7 mouse cellular contexts compared by ENCODE assay signal in genomic region chr4:136199562-136200292, GRCm38 (mm10). TPM values are rescaled to one million over a fixed set of nuclear protein-coding genes. Genes with fewer than 3 reads are reported as not detected.
DNase-seq lines count a peak whose midpoint lies in the region; ATAC-seq lines count a peak whose summit lies in the region.

No protein-coding gene starts in this region.

- no peaks in the 10 kb centered on the region for H3K9me3 ChIP-seq in embryonic facial prominence, embryonic 10.5 days
- H3K9me3 ChIP-seq in liver, embryonic 13.5 days (replicated peaks), result no peaks in the 10 kb centered on the region

- WGBS in embryonic facial prominence, embryonic 10.5 days, result 33% methylated on average over 9 of the region's 9 CpGs
- WGBS in liver, embryonic 13.5 days (ENCODE audit: insufficient replicate concordance), result 28% methylated on average over 9 of the region's 9 CpGs

- H3K4me1 ChIP-seq in embryonic facial prominence, embryonic 10.5 days, result peaks cover 18% of the 10 kb centered on the region
- peaks cover 30% of the 10 kb centered on the region for H3K4me1 ChIP-seq in liver, embryonic 13.5 days (replicated peaks)

- peak; percentile 42 to 53 for DNase-seq in left cerebral cortex, adult 18-20 months (ENCODE audit: low spot score in 2 of 2)
- no peak for DNase-seq in left cerebral cortex, postnatal 36 days (ENCODE audit: low spot score in 2 of 2)
- DNase-seq in CD8-positive naive resting alpha-beta T cell, adult 2 months (ENCODE audit: low read depth in 2 of 2, low spot score in 2 of 2), result peak; percentile 40 to 45
- peak; percentile 81 for DNase-seq in NIH3T3 (ENCODE audit: low read depth)
- peak; percentile 57 for DNase-seq in embryonic facial prominence, embryonic 10.5 days (ENCODE audit: low spot score)
- no peak for DNase-seq in liver, embryonic 13.5 days
- peak; percentile 84 for DNase-seq in splenic B cell, adult 2 months (ENCODE audit: low read depth, low spot score)

- intact Hi-C loops in left cerebral cortex, postnatal 36 days (cut with DNase I), result loop anchor here (1.0 to 5.0 kb wide), 2 partner anchors 36 to 43 kb away; no protein-coding TSS in a partner anchor

- peaks cover 11% of the 10 kb centered on the region for H3K36me3 ChIP-seq in embryonic facial prominence, embryonic 10.5 days (replicated peaks)
- peaks cover 18% of the 10 kb centered on the region for H3K36me3 ChIP-seq in liver, embryonic 13.5 days
- H3K36me3 ChIP-seq in splenic B cell, adult 2 months (ENCODE audit: control insufficient read depth, insufficient read depth, low read length, poor library complexity, severe bottlenecking), result peaks cover 1% of the 10 kb centered on the region

- no peak overlapping the region for H3K27ac ChIP-seq in embryonic facial prominence, embryonic 10.5 days (replicated peaks)
- H3K27ac ChIP-seq in liver, embryonic 13.5 days, result peak overlapping the region; percentile 68

- H3K27me3 ChIP-seq in embryonic facial prominence, embryonic 10.5 days (replicated peaks; ENCODE audit: low read depth, poor library complexity, severe bottlenecking), result peaks cover 24% of the 10 kb centered on the region
- H3K27me3 ChIP-seq in liver, embryonic 13.5 days, result peaks cover 38% of the 10 kb centered on the region
- no peaks in the 10 kb centered on the region; the same call in 1 of the 2 replicates for H3K27me3 ChIP-seq in splenic B cell, adult 2 months (ENCODE audit: control insufficient read depth, insufficient read depth, low read length, poor library complexity, severe bottlenecking)

- peak; percentile 24; the same call in 1 of the 2 replicates for ATAC-seq in liver, embryonic 13.5 days (ENCODE audit: low read depth)

- no peak overlapping the region for H3K4me3 ChIP-seq in embryonic facial prominence, embryonic 10.5 days
- no peak overlapping the region for H3K4me3 ChIP-seq in liver, embryonic 13.5 days (replicated peaks)

- no peak overlapping the region for H3K4me2 ChIP-seq in liver, embryonic 13.5 days

- H3K9ac ChIP-seq in liver, embryonic 13.5 days, result no peak overlapping the region

RNA-seq across cellular contexts. Expression of gene Asap3, which starts 6.4 kb away (rescaled TPM):
- total RNA-seq in left cerebral cortex, adult 18-20 months (2021), result 1 to 10 TPM; 2.6 to 3.0 TPM
- total RNA-seq in left cerebral cortex, postnatal 36 days (2021), result 1 to 10 TPM; 2.2 to 2.5 TPM
- 4.2 and 5.3 TPM in 2 replicates for polyA plus RNA-seq in embryonic facial prominence, embryonic 10.5 days (2016; fragmentation: Nextera tagmentation; extraction: Ambion mirVana)
- 1.1 and 1.4 TPM in 2 replicates for polyA plus RNA-seq in liver, embryonic 13.5 days (2015; fragmentation: Nextera tagmentation; extraction: Ambion mirVana)

RNA-seq across cellular contexts. Expression of gene E2f2, which starts 27.5 kb away (rescaled TPM):
- under 1 TPM; 0.30 to 0.40 TPM for total RNA-seq in left cerebral cortex, adult 18-20 months (2021)
- under 1 TPM; 0.61 to 0.72 TPM for total RNA-seq in left cerebral cortex, postnatal 36 days (2021)
- 6.2 TPM in 2 replicates for polyA plus RNA-seq in embryonic facial prominence, embryonic 10.5 days (2016; fragmentation: Nextera tagmentation; extraction: Ambion mirVana)
- 64.7 and 72.1 TPM in 2 replicates for polyA plus RNA-seq in liver, embryonic 13.5 days (2015; fragmentation: Nextera tagmentation; extraction: Ambion mirVana)

RNA-seq across cellular contexts. Expression of gene Tcea3, which starts 47.8 kb away (rescaled TPM):
- total RNA-seq in left cerebral cortex, adult 18-20 months (2021), result under 1 TPM; 0.49 to 0.77 TPM
- total RNA-seq in left cerebral cortex, postnatal 36 days (2021), result under 1 TPM; 0.63 to 0.74 TPM
- 0.83 and 0.97 TPM in 2 replicates for polyA plus RNA-seq in embryonic facial prominence, embryonic 10.5 days (2016; fragmentation: Nextera tagmentation; extraction: Ambion mirVana)
- polyA plus RNA-seq in liver, embryonic 13.5 days (2015; fragmentation: Nextera tagmentation; extraction: Ambion mirVana), result 12.9 and 13.6 TPM in 2 replicates

RNA-seq across cellular contexts. Expression of gene Id3, which starts 56.4 kb away (rescaled TPM):
- total RNA-seq in left cerebral cortex, adult 18-20 months (2021), result 10 to 100 TPM; 34.9 to 43.2 TPM
- total RNA-seq in left cerebral cortex, postnatal 36 days (2021), result 10 to 100 TPM; 35.3 to 40.7 TPM
- 593 and 611 TPM in 2 replicates for polyA plus RNA-seq in embryonic facial prominence, embryonic 10.5 days (2016; fragmentation: Nextera tagmentation; extraction: Ambion mirVana)
- 48.1 and 51.3 TPM in 2 replicates for polyA plus RNA-seq in liver, embryonic 13.5 days (2015; fragmentation: Nextera tagmentation; extraction: Ambion mirVana)

Comparison
In these comparisons a context has a peak if more than half of its experiments do, and no peak if none do; other contexts are left out.
1. DNase-seq: peak in left cerebral cortex, adult 18-20 months (2 of 2), CD8-positive naive resting alpha-beta T cell, adult 2 months (2 of 2), NIH3T3 (single experiment), embryonic facial prominence, embryonic 10.5 days (single experiment) and splenic B cell, adult 2 months (single experiment); none in left cerebral cortex, postnatal 36 days (0 of 2) and liver, embryonic 13.5 days (single experiment).